Mouse (Mus musculus) heart, adult 9 months (tissue): Measurements from ENCODE around the gene Gmip.

ENCODE experiments used
- DNase-seq, 2 experiments: peaks; one replicate each; pipeline ENCODE4 v3.0.0; 2022; ENCODE audit warnings: low spot score in 2 of 2

Gmip gene

DNA sequence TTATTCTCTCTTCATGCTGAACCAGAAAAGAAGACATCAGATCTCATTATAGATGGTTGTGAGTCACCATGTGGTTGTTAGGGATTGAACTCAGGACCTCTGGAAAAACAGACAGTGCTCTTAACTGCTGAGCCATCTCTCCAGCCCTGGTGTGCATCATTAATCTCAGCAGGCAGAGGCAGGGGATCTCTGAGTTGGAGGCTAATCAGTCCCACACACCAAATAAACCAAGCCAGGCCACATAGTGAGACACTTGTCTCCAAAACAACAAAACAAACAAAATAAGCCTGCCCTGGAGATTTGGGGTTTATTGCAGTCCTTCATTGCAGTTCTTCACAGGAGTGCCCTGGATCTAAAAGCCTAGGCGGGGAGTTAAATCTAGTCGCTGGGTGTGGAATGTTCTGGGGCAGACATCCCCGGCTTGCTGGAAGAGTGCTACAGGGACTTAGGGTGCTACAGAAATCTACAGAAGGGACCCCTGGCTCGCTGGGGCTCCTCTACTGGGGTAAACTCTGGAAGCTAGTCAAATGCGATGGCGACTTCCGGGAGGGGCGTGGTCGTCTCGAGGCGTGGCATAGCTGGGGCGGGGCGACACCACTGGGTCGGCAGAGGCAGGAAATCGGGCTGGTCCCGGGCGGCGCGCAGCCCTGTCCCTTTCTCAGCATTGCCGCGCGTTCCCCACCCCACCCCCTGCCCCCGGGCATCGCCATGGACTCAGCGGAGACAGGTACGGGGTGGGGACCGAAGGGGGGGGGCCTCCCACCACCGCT lies at the start of gene Gmip:
TSS of gene Gmip (plus strand) at position 586 of the 770 bp plus-strand sequence.
- DNase-seq = peak; percentile 81 to 84

DNA sequence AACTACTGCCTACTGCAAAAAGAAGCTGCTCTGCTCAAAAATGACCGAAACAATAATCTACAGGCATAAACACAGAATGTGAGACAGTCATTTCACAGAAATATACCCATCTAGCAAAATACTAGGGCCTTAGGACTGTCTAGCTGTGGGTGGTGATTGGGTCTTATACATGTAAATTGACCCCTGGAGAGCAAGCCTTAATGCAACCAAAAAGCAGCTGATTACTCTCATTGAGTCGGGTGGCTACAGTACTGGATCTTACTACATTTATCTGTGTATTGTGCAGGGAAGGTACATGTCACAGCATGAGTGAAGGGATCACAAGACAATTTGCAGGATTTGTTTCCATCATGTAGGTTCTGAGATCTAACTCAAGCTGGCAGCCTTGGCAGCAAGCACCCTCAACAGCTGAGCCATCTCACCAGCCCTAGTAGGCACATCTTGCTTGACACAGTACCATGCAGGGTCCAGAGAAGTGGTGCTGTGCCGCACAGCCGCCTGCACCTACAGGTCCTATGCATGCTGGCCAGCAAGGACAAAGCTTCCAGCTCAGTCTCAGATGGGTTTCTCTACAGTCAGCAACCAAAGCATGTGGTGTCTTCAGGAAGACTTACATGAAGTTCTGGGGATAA lies 46.5 kb upstream of the Gmip start:
- DNase-seq = no peak

- DNase-seq = no peak
Measured at GRCm38 (mm10) chr8:69771221-69771620, 37.3 kb upstream of the Gmip start.

DNA sequence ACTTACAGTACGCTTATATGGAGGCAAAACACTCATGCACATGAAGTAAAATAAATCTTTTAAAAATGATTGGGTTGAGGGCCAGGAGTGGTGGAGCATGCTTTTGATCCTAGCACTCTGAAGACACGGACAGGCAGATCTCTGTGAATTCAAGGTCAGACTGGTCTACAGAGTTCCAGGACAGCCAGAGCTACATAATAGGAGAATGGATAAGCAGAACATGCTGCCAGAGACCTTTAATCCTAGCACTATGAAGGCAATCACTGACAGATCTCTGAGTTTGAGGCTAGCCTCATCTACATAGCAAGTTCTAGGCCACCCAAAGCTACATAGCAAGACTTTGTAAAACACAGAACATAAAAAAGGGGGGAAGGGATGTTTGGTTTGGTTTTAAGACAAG lies 36.4 kb upstream of the Gmip start:
- DNase-seq = no peak

DNA sequence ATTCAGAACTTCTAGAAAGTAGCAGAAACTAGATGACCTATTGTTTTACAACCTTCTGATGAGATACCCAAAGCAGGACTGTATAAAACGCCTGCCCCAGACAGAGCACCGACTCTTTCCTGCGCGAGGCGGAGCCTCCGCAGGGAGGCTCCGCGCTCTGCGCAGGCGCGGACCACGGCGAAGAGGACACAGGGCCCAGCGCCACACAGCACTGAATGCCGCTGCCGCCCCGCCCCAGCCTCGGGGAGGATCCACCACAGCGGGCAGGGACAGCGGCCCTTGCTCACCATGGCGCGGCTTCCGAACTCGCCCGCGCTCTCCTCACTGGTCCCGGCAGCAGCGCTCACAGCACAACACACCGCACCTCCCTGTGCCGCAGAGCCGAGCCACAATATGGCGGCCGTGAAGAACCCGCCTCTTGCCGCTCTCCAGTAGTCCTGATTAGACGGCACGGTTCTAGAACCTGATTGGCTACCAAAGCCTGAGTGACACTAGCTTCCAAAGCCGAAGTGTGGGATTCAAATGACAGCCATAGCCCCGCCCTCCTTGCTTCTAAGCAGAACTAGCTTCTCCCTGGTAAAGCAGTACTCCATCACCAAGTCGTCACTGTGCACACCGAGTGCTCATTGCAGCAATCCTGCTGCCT lies 33.9 kb upstream of the Gmip start, which contains the start of gene Gm20422:
TSS of gene Gm20422 (minus strand) at position 384 of the 646 bp plus-strand sequence.
- peak; percentile 92 to 93 for DNase-seq

DNA sequence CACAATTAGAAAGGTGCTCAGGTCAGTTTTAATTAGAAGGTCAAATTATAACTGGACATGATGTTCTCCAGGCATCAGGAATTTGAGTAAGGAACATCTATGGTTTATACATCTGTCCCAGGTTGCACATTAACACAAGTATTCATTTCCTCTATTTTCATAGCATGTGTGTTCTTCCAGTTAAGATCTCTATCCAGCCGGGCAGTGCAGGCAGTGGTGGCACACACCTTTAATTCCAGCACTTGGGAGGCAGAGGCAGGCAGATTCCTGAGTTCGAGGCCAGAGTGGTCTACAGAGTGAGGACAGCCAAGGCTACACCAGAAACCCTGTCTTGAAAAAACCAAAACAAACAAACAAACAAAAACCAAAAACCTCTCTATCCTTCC lies 33.3 kb upstream of the Gmip start:
- no peak for DNase-seq

- DNase-seq = no peak
Measured at GRCm38 (mm10) chr8:69777111-69777510, 31.4 kb upstream of the Gmip start.

- DNase-seq = no peak
Measured at GRCm38 (mm10) chr8:69789105-69789504, 19.4 kb upstream of the Gmip start.

- no peak for DNase-seq
Measured at GRCm38 (mm10) chr8:69789731-69790130, 18.7 kb upstream of the Gmip start.

GRCm38 (mm10) chr8:69790364-69790763 lies 18.1 kb upstream of the Gmip start:
- DNase-seq = no peak

DNA sequence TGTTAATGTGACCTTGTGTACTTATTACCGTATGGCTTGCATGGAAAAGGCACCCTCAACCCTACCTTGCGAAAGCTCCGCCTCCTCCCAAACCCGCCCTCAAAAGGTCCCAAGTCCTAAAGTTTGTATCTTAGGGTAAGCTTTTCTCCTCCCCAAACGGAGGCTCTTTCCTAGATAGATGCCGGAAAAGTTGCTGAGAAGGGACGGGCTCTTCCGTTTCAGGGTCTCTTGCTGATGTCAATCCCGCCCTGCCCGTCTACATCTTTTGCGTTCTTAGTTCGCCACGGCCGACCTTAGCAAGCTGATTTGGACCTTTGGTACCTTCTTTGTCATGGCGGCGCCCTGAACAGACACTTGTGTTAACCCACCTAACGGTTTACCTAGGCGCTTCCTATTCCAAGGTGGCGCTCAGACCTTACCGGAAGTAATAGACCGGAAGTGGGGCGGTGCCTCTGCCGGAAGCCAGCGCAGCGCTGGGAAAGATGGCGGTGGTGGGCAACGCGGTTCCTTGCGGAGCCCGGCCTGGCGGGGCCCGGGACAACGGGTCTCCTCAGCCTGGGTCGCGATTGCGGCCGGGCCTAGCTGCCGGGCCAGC lies 17.6 kb upstream of the Gmip start, which contains the start of the genes Atp13a1 and Zfp866:
TSS of gene Atp13a1 (plus strand) at position 391 of the 595 bp plus-strand sequence.
TSS of gene Zfp866 (minus strand) at position 406 of the 595 bp plus-strand sequence.
- DNase-seq = peak; percentile 83 to 88

- DNase-seq = no peak
Measured at GRCm38 (mm10) chr8:69791415-69792068, 16.9 kb upstream of the Gmip start.

DNA sequence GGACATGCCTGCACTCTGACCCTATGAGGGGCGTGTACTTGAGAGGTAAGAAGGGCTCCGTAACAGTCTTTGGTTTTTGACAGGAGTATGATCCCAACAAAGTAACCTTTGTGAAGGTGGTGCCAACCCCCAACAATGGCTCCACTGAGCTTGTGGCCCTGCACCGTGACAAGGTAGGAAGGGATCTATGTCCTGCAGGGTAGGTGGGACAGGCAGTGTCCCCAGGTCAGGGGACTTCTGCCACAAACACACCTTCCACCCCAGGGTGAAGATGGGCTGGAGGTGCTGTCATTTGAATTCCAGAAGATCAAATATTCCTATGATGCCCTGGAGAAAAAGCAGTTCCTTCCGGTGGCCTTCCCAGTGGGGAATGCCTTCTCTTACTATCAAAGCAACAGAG lies 14.8 kb upstream of the Gmip start:
- no peak for DNase-seq

- DNase-seq = no peak
Measured at GRCm38 (mm10) chr8:69794096-69794495, 14.4 kb upstream of the Gmip start.

- DNase-seq = no peak
Measured at GRCm38 (mm10) chr8:69794901-69795300, 13.6 kb upstream of the Gmip start.

DNA sequence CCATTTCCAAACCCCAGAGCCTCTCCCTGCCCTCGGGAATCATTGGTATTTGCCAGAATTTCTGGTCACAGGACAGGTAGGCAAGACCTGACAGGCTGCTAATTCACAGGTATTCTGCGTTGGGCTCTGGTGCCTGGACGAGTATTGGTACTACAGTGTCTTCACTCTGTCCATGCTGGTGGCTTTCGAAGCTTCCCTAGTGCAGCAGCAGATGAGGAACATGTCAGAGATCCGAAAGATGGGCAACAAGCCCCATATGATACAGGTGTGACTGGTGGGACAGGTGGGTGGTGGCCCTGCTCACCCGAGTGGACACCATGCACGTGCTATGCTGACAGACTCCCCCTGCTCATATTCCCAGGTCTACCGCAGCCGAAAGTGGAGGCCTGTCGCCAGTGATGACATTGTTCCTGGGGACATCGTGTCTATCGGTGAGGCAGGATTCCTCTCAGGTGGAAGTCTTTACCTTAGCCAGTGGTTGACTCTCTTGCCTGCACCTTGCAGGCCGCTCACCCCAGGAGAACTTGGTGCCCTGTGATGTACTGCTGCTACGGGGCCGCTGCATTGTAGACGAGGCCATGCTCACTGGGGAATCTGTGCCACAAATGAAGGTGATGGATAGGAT lies 11.6 kb upstream of the Gmip start:
- DNase-seq = no peak

DNA sequence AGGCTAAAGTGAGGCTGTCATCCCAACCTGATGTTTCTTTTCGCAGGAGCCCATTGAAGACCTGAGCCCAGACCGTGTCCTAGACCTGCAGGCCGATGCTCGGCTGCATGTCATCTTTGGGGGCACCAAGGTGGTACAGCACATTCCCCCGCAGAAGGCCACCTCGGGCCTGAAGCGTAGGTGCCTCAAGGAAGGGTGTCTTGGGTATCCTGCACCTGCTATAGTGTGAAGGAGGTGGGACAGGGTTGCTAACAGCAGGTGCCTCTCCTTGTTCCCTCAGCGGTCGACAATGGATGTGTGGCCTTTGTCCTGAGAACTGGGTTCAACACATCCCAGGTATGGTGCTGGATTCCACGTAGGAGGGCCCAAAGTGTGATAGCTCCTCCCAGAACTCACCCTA lies 10.8 kb upstream of the Gmip start:
- no peak for DNase-seq

DNA sequence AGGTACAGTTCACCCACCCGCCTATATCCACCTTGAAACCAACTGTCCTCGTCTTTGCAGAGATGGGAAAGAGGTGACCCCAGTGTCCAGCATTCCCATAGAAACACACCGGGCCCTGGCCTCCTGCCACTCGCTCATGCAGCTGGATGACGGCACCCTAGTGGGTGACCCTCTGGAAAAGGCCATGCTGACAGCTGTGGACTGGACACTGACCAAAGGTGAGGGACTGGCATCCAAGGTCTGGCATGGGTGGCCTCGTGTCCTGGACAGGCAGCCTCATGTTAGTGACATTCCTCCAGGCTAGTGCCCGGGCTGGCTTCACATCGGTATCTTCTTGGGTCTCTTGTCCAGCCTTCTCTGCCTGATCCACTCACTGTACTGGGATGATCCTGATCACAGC lies 9.2 kb upstream of the Gmip start:
- DNase-seq = no peak

DNA sequence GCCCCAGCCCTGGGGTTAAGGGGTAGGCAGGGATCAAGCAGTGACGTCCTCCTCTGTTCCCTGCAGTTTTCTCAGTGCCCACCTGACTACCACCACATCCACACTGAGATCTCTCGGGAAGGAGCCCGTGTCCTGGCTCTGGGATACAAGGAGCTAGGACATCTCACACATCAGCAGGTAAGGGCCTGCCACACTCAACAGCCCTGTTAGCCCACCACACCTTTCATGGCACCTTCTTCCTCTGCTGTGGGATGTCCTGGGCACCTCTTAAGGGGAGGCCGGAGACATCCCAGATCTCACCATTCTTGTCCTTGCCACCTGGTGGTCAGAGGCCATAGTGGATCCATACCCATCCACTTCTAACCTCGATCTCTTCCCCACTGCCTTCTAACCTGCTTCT lies 8.5 kb upstream of the Gmip start:
- DNase-seq = no peak

DNA sequence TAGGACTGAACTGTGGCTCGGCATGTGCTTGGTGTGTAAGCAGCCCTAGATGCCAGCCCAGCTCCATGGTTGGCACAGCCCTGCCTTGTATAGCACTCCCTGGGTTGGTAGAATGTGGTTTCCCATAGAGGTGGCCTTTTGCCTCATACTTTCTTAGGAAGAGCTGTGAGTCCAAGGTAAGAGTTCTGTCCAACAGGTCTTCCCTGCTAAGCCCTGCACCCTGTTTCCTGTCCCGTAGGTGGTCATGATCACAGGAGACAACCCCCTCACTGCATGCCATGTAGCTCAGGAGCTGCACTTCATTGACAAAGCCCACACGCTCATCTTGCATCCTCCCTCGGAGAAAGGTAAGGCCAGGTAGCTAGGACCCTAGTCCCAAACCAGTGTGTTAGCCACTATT lies 6.7 kb upstream of the Gmip start:
- DNase-seq = no peak

GRCm38 (mm10) chr8:69802216-69802615 lies 6.3 kb upstream of the Gmip start:
- no peak for DNase-seq
